Mouse (Mus musculus) gonadal fat pad, adult 2 months (tissue): ENCODE measurements at regions not wholly inside any gene's neighbourhood (a gene's known extent, or its start where the extent isn't known, plus 50 kb on each side); places are given as distances from the start of the nearest gene placed in this dataset.
A peak's percentile ranks its signal among the peaks of the same experiment; 100 is the strongest.

Experiments
- DNase-seq: peaks from one replicate; pipeline ENCODE4 v3.0.0-alpha.2; 2012; ENCODE audit warnings: low read depth

DNA sequence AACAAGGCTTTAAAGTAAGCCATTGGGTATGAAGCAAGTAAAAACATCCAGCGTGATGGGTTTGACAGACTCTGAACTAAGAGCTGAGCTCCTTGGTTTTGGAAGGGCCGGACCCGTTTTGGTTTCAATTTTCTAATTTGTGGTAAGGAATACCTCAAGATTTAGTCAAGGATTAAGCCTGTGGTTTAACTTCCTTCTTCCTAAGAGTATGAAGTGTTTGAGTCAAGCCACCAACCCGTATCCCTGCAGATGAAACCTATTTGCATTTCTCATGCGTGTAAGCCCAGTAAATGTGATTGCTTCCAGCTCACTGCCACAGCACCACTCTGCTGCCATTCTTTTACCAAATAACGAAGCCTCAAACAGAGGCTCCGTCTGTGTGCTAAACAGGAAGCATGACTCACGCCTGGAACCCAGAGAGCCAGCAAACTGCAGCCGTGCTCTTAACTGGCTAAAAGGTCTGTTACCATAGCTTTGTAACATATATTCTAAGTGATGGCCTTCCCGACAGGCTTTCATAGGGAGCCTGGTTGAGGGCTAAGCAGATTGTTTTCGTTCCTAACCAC, 149.7 kb downstream of the Etv1 start:
- DNase-seq: no peak

DNA sequence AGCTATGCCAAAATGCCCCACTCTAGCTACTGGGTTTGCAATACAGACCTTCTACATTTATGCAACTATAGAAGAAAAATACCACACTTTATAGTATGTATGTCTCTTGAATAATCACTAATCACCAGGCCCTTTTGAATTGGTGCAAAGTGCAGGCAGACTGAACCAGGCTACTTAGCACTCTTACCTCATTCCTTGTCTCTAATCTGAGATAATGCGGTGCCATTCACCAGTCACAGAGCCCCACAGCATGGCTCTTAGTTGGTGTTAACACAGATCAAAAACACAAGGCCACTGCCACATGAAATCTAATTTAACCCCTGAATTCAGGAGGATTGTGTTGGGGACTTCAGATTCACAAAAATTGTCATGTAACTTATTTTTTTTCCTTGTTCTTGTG, 150.5 kb downstream of the Etv1 start:
- DNase-seq: no peak

DNA sequence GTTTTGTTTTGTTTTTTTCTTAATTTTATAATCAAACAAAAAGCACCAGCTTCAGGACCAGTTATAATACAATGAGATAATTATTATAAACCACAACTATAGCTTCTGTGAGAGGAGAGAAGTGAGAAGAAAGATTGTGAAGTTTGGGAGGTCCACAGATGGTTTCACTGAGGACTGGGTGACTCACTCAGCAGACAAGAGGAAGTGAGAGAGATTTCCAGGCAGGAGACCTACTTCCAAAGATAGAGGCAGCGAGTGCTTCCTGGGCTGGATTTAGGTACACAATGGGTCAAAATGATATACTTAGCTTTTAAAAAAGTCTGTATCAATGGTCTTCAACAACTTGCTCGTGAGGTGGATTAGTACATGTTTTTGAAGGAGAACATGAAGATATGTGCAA, 152.6 kb downstream of the Etv1 start:
- no peak for DNase-seq

DNA sequence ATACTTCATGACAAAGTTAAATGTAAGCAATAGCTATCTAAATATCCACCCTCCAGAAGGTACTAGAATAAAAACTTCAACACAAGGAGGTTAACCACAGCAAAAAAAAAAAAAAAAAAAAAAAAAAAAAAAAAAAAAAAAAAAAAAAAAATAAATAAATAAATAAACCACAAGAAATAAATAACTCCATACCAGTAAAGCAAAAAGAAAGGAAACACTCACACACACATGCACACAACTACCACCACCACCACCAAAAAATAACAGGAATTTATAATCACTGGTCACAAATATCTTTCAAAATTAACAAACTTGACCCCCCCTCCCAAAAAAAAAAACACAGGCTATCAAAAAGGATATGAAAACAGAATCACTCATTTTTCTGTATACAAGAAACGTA, 180.4 kb downstream of the Etv1 start:
- DNase-seq: no peak

DNA sequence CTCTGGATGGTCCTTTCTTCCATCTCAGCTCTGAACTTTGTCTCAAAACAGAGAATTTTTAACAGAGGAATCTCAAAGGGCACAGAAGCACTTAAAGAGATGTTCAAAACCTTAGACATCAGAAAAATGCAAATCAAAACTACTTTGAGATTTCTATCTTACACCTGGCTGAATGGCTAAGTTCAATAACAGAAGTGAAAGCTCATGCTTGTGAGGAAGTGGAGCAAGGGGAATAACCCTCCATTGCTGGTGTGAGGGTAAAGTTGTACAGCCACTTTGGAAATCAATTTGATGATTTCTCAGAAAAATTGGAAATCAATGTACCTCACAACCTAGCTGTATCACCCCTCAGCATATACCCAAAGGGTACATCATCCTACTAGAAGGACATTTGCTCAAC, 183.1 kb downstream of the Etv1 start:
- no peak for DNase-seq

DNA sequence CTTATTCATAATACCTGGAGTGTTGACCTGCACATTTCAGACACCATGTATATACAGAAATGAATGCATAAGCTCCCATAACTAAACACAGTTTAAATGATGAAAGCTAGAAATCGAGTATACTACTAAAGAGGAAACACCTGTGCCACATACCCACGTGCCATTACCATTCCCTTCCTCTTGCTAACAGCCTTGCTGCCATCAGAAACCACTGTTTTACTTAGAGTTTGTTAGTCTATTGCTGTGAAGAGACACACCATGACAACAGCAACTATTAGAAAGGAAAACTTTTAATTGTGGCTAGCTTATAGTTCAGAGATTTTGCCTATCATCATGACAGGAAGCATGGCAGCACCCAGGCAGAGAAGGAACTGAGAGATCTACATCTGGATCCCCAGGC, 191.2 kb downstream of the Etv1 start:
- no peak for DNase-seq

DNA sequence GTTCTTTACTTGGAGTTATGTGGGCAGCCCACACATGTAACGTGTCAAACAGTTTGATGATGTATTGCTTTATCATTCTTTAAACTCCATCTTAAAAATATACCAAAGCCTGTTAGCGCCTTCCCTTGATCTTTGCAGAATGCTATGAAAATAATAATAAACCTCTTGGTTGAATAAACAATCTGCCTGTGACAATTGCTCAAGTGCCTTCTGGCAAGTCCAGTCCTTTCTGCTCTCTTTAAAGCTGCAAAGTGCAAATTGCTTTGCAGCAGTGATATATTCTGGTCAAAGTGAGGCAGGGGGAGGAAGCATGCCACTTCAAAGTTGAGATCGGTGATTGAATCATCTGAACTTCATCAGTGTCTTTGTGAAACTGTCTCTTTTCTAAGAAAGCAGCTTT, 193.0 kb downstream of the Etv1 start:
- DNase-seq: no peak

DNA sequence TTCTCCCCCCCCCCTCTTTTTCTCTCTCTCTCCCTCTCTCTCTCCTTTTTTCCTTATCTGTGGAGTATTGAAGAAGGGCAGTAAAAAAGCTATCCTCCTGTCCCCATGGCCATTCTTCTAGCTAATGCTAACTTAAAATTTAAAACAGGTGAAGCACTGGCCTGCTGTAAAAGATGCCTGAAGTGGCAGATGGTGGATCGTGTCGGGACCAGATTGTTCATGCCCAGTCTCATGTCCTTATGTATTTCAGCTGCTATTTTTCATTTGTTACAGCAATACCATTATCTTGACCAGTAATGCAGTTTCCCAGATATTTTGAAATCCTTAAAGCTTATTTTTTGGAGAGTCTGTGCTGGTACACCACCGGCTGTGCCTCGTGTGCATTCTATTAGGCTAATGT, 196.3 kb downstream of the Etv1 start:
- DNase-seq: no peak

DNA sequence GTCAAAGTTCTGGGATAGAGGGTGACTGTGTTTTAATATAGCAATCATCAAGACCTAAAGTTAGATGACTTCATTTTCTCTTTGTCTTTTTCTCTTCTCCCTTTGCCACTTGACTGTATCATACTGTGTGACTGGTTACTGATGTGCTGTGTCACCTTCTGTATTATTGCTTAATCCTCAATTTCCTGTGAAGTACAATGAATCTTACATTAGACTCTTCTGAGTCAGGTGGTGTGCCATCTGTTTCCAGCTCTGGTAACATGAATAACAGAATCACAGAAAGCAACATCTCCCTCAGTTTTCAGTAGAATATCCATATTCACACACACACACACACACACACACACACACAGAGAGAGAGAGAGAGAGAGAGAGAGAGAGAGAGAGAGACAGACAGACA, 203.2 kb downstream of the Etv1 start:
- DNase-seq: no peak

DNA sequence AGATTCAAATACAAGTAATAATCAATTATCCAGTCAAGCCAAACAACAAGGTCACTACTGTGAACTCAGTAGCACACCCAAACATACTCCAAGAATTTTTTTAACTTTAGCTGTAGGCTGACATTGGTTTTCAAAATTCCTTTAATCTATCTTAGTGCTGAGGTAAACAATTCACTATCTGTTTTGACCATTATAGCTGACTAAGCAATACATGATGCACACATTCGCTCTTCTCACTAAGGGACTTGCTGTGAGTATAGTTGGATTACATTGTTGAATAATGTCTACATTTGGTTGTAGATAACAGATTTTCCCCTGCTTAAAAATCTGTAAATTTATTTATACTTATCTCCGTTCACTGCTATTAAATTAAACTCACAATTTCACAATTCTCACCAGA, 206.7 kb downstream of the Etv1 start:
- no peak for DNase-seq

DNA sequence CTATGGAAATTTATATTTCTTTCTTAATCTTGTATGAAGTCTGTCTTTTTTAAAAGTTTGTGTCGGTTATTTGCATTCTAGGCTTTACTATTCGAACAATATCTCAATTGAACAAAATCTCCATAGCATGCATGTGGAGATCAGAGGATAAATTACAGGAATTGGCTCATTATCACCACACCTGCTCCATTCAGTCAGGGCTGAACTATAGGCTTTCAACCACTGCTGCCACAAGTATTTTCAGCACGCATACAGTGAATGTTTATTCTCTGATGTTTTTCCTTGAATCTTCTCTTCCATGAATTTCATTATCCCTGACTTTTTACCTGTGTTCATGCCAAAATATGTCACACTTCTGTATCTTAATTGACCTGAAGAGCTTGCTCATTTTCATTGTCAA, 207.2 kb downstream of the Etv1 start:
- DNase-seq: no peak

DNA sequence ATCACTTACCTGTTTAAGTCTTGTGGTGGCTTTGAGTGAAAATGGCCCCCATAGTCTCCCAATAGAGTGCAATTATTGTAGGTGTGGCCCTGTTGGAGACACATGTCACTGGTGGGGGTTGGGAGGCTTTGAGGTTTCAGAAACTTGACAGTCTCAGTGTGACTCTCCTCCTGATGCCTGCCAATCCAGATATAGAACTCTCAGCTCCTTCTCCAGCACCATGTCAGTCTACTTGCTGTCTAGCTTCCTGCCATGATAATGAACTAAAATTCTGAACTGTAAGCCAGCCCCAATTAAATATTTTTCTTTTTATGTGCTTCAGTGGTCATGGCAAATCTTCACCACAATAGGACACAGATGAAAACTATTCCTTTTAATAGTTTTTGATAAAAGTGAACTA, 208.1 kb downstream of the Etv1 start:
- DNase-seq: no peak

DNA sequence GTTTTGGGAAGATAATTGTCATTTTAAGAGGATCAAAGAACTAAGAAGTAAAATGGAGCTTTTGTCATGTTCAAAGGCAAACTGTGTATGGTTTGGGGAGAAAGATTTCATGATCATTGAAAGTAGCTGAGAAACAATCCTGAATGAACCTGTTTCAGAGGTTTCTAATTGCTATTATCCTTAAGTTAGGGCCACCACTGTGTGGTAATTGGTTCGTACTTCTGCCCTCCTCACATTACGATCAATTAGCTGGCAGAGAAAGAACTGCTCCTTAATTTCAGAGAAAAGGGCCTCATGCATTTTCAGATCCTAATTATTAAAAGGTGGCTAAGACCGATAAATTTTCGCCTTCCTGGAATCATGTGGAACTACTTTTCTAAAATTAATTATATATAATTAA, 208.6 kb downstream of the Etv1 start:
- no peak for DNase-seq

DNA sequence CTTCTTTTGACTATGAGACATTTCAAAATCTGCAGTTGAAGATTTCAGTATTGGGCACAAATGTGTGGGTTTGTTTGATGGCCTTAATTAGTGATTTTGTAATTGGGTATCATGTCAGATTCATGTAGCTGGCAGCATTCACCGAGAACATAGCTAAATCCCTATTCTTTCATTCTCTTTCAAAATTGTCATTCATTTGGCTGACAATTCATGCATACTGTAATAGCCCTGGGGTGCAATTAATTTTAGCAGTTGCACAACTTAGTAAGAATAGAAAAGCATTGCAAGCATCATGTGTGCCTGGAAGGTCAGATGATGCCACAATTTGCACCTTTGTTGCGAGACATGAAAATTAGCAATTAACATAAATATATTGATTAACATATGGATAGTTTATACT, 248.0 kb downstream of the Etv1 start:
- peak; percentile 33 for DNase-seq

DNA sequence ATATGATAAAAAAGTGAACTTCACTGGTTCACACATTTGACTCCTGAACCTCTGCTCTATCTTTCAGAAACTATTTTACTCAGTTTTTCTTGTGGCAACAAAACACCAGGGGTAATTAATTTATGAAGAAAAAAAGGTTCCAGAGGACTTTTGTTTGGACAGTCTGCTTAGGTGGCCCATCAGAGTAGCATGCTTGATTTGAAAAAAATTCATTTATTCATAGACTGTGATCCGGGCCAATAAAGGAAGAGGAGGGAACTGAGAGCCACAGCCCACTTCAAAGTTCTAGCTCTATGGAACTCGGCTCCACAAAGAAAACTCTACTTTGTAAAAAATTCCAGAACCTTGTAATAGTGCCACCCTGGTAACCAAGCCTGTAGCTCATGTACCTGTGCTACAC, 248.8 kb downstream of the Etv1 start:
- DNase-seq: no peak

DNA sequence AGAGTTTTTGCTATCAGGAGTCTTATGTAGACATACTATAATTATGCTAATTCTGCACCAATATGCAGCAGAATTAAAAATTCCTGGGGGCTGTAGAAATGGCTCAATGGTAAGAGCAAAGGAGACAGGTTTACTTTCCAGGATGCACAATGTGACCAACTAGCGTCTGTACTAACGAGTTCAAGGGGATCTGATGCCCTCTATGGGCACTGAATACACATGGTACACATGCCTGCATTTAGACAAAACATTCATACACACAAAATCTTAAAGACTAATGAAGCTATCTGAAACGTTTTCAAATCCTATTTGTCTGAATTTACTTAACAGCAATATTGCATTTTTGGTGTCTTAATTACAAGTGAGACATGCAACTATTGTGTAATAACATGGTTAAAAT, 254.8 kb downstream of the Etv1 start:
- DNase-seq: no peak

DNA sequence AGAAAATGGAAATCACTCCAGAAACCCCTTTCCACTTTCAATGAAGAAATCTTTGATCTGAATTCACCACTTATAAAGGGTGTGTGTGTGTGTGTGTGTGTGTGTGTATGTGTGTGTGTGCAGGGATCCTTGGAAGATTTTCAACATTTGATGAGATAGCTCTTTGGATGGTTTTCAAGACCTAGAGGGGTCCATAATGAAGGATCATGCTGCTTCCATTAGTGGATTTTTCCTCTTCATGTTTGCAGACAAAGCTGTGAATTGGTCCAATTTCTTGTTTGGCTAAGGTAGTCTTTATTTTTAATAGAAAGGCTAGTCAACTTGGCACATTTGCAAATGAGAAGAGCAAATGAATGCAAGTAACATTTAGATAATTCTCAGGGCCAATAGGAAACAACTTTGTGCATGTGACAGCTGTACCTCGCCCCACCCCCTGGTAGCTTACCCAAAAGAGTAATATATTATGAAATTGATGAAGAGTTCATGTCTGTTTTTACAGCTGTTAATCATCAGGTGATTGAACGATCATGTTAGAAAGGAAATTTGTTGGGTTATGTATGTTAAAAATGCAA, 257.4 kb downstream of the Etv1 start:
- no peak for DNase-seq

DNA sequence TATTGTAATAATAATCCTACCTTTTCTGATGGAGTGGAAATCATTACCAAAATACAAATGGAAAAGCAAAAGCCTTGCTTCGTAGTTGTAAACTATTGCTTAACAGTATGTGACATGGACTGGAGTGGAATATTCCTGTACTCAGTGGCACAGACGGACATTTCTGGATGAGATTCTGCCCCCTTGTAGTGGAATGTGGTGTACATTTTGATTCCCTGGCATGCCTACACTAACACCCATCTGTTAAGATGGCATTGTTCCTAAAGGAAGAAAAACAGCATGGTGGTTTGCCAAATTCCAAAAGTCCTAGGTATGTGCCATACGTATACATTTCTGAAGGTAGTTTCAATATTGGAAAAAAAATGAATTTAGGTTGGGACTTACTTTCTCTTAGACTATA, 258.9 kb downstream of the Etv1 start:
- no peak for DNase-seq

DNA sequence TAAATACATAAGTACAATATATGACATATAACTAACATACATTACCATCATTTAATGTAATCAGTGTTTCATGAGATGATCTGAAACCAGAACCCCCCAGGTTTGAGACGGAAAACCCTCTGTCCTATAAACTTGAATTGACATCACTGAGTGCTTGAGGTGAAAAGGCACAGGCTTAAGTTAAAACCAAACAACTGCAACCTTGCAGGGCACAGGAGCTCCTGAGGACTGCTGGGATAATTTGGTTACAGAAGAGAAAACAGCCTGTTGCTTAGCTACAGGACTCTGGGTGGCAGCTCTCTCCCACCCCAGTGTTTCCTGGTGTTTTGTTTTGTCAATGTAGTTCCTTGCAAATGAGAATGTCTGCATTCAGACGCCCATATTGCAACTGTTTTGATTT, 259.5 kb downstream of the Etv1 start:
- DNase-seq: no peak

DNA sequence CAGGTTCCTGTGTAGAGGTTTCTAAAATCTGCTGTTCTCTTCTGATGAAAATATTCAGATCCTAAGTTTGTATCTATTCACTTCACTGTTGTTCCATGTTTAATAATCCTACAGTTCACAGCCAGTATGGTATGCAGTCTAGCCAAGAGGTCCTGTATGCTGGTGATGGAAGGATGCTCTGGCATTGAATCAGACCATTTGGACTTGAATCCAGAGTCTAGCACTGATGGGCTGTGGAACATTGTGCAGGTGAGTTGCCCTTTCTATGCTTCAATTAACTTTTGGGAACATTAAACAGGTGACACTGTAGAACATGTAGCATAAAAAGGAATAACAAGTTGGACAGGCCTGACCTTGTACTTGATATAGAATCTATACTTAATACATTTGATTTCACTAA, 267.9 kb downstream of the Etv1 start:
- DNase-seq: no peak

DNA sequence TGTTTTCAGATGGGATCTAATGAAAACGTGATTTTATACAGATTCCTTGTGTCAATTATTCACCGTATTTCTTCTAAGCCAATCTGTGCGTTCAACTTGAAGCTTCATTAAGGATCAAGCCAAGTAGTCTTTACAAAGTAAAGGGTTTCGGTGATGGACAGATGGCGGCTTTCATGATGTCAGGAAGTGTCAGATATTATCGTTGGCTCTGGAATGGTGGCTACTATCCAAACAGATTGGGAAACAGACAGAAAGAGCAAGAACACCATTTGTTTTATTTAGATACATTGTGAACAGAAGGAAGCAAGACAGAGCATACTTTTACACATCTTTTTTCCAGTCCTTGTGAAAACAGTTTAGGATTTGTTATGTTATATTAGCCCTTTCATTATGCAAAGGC, 269.3 kb downstream of the Etv1 start:
- DNase-seq: no peak

DNA sequence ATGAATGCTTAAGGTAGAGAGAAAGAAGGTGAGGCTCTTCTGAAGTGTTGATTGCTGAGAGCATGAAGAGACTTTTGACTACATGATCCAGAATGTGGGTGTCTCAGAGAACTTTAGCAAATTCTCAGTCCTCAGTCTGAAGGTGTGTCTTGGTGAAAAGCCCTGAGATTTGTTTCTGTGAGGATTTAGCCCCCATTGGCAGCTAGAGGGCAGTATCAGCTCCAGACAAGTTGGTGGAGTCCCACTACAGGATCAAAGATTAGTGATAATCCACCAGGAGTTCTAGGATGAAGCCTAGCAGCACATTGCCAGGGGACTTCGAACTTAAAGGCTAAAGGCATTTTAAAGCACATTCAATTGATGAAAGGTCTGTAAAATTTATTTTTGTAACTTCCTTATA, 269.8 kb downstream of the Etv1 start:
- no peak for DNase-seq

DNA sequence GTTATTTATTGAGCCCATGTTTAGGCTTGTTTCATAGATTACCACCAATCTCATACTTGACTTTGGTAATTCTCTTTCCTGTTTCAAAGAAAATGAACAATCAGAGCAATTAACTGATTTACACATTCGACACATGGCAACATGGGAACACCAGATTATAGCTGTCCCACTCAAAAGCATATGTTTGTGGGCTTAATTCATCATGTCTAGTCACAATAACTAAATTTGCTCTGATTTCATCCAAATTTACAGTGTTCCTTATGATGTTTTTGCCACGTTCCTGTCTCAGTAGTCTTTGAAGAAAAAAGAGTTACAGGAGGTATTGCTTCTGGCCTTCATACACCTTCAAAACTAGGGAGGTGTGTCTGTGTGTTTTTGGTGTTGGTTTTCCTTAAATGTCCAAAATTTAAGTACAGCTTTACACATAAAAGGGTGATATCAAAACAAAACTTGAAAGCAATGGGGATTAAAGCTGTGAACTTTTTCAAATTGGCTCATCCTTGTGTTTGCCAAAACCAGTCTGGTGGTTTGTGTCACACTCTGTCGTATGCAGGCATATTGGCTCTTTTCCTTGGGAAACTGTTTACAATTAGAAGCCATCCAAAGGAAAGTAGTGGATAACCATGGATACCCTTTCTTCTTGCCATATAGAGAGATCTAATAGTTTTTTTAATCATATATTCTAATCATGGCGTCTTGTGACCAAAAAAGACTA, 291.3 kb downstream of the Etv1 start:
- DNase-seq: no peak
